Mouse (Mus musculus) liver, embryonic 14.5 days (tissue): ENCODE results near the gene Ptpn11.
A peak's percentile ranks its signal among the peaks of the same experiment; 100 is the strongest.

Experiments used
- CTCF ChIP-seq: IDR thresholded peaks from 2 replicates; pipeline ENCODE4 v1.5.1; 2016; ENCODE audit warnings: antibody characterized with exemption, low read depth, control low read depth
- EP300 ChIP-seq: IDR thresholded peaks from 2 replicates; pipeline ENCODE4 v1.6.1; 2016; ENCODE audit warnings: antibody characterized with exemption, low read depth

DNA sequence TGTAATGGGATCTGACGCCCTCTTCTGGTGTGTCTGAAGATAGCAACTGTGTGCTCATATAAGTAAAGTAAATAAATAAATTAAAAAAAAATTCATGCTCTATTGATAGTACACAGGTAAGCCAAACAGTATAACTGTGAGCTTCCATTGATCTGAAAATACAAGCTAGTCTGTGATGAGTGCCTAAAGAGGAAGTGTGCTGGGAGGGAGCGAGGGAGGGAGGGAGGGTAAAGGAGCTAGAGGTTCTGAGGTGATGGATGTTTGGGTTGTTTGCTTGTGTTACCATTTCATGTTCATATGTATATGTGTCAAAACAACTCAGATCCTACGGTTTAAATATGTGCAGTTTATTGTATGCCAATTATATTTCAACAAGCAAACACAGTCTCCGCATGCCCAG, 35.6 kb upstream of the Ptpn11 start:
- 0 out of 2 replicates have a peak, but pooled peaks have one; percentile 38 for TF ChIP-seq CTCF
- no peak for TF ChIP-seq EP300
